Mouse (Mus musculus): ENCODE measurements around the gene B230104I21Rik.

B230104I21Rik gene

DNA sequence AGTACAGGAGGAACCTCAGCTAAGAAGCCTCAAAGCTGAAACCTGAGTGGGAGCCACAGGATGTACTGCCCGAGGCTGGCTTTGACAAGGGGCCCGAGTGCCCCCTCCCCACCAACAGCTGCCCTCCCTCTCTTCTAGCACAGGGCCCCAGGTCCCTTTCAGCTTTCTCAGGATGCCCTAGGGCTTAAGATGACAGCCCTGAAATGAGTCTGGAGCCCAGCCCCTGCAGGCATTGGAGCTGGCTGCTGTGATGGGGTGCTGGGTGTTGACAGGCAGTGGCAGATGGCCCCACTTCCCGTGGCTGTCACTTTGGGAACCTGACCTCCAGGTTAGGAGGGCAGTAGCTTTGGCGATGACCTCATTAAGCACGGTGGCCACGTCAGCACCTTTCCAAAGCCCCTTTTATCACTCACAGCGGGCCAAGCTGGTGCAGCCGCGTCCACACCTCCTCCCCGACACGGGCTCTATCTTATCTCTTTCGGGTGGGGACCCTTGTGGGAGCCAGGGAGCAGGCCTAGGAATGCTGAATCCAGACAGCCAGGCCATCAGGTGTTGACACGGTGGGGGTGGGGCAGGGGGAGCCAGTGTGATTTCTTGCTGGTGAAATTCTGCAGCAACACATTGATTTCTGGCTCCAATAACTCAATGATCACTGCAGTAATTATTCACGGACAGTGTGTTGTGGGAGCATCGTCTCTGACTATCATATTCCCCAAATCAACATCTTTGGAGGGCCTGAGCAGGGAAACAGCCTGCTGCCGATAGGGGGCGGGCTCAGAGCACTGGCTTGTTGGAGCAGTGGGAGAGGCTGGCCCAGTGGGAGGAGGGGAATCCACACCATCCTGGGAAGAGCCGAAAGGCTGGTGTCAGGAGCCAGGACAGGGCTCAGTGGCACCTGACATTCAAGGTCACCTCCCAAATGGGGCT lies 57.5 kb downstream of the B230104I21Rik start:
- in situ Hi-C loops (cut with MboI; ENCODE audit: low sequenced_read_pairs), result no loop called here

DNA sequence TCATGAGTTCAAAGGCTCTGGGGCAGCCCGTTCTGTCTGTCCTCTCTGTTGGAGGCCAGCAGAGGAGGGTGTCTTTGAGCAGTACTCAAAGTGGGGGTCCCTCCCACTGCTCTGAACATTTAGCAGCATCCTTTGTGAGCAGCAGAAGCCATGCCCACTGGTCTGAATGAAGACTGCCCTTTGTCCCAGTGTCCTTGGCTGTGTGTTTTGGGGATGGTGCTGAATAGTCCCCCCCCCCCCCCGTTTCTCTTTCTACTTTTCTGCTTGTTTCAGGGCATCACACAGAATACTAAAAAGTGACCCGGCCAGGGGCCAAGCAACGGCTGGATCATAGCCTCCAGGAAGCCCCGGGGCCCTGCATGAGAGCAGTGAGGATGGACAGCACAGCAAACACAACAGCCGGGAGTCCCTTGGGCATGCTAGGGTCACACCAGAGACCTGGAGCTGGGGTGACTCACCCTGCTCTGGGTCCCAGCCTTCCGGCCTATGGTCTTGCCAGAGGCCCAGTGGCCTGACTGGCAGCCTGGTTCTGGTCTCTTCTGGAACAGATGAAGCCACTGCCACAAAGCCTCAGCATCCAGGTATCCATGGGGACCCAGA lies 58.3 kb downstream of the B230104I21Rik start:
- in situ Hi-C loops (cut with MboI; ENCODE audit: low sequenced_read_pairs), result no loop called here

GRCm38 (mm10) chr4:154396652-154397301 lies 60.9 kb downstream of the B230104I21Rik start:
- in situ Hi-C loops (cut with MboI; ENCODE audit: low sequenced_read_pairs), result no loop called here

All from CH12F3 (cell line).